Mouse (Mus musculus): ENCODE results near the gene Slc39a2. TPM values are rescaled to one million over a fixed set of nuclear protein-coding genes. Genes with fewer than 3 reads are reported as not detected.
A peak's percentile ranks its signal among the peaks of the same experiment; 100 is the strongest.
"Not testable (repeated sequence)": the region's sequence is repeated elsewhere in the genome, so short reads cannot be mapped to it uniquely, and the experiment has no call there.

The Slc39a2 gene
- total and polyA plus RNA-seq, 2 experiments from 2014 or later, result 0.26 TPM; not detected in 1

- H3K9me3 ChIP-seq (replicated peaks; ENCODE audit: control insufficient read depth, low read length), result no peaks in the 10 kb centered on the region
- 83% methylated on average over 4 of the region's 4 CpGs for WGBS
- no peak for TF ChIP-seq EP300 (IDR thresholded peaks at IDR 0.05; ENCODE audit: low read depth)
- TF ChIP-seq CTCF (IDR thresholded peaks at IDR 0.05; ENCODE audit: low read depth), result no peak
- H3K9ac ChIP-seq (replicated peaks; ENCODE audit: low read depth, low read length), result no peak overlapping the region
- H3K27ac ChIP-seq (ENCODE audit: low read depth), result no peak overlapping the region
- H3K4me1 ChIP-seq (ENCODE audit: control insufficient read depth, insufficient read depth), result peaks cover 31% of the 10 kb centered on the region
- no peak overlapping the region for H3K4me3 ChIP-seq (ENCODE audit: low read depth, low read length)
- no peaks in the 10 kb centered on the region for H3K27me3 ChIP-seq (ENCODE audit: control insufficient read depth, insufficient read depth, low read length)
- H3K36me3 ChIP-seq (replicated peaks; ENCODE audit: control insufficient read depth, insufficient read depth, low read length), result no peaks in the 10 kb centered on the region
- DNase-seq (ENCODE audit: low spot score) (no peak), ATAC-seq (ENCODE audit: insufficient read depth, low read depth) (no peak)
- H3K4me2 ChIP-seq (ENCODE audit: low read depth, low read length), result no peak overlapping the region
Observed at GRCm38 (mm10) chr14:51918966-51919365, 26.3 kb downstream of the Slc39a2 start.

- Histone ChIP-seq H3K9me3 (replicated peaks; ENCODE audit: control insufficient read depth, low read length) (no peaks in the 10 kb centered on the region), H3K4me2 (ENCODE audit: low read depth, low read length) (no peak overlapping the region), H3K27ac (ENCODE audit: low read depth) (peak overlapping the region; percentile 61), H3K36me3 (replicated peaks; ENCODE audit: control insufficient read depth, insufficient read depth, low read length) (no peaks in the 10 kb centered on the region), H3K27me3 (ENCODE audit: control insufficient read depth, insufficient read depth, low read length) (no peaks in the 10 kb centered on the region), H3K4me1 (ENCODE audit: control insufficient read depth, insufficient read depth) (peaks cover 16% of the 10 kb centered on the region), H3K9ac (replicated peaks; ENCODE audit: low read depth, low read length) (no peak overlapping the region), H3K4me3 (ENCODE audit: low read depth, low read length) (no peak overlapping the region)
- ATAC-seq (ENCODE audit: insufficient read depth, low read depth) (peak; percentile 73), DNase-seq (ENCODE audit: low spot score) (no peak)
- no peak for TF ChIP-seq EP300 (IDR thresholded peaks at IDR 0.05; ENCODE audit: low read depth)
- TF ChIP-seq CTCF (IDR thresholded peaks at IDR 0.05; ENCODE audit: low read depth), result no peak
- 50% methylated on average over 16 of the region's 16 CpGs for WGBS
Observed at GRCm38 (mm10) chr14:51921759-51922570, 29.3 kb downstream of the Slc39a2 start.

DNA sequence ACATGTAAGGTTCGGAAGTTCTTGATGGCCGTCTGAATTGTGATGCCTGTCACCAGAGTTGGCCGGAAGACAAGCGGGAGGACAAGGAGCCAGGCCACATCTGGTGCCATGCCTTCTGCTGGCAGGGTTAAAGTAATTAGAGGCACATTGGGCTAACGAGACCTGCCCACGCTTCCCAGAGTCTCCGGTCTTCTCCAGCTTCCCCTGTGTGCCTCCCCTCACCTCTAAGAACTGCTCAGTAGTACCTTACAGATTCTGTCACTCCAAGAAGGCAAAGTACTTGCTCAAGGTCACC lies 29.8 kb downstream of the Slc39a2 start, which contains the start of gene Rnase13:
Rnase13 (minus strand) TSS at position 203 of the 295 bp plus-strand sequence.
- Histone ChIP-seq H3K4me1 (ENCODE audit: control insufficient read depth, insufficient read depth) (peaks cover 16% of the 10 kb centered on the region), H3K27me3 (ENCODE audit: control insufficient read depth, insufficient read depth, low read length) (no peaks in the 10 kb centered on the region), H3K4me2 (ENCODE audit: low read depth, low read length) (no peak within 1 kb of the TSS), H3K9ac (replicated peaks; ENCODE audit: low read depth, low read length) (no peak within 1 kb of the TSS), H3K9me3 (replicated peaks; ENCODE audit: control insufficient read depth, low read length) (no peaks in the 10 kb centered on the region), H3K27ac (ENCODE audit: low read depth) (peak within 1 kb of the TSS; percentile 61), H3K4me3 (ENCODE audit: low read depth, low read length) (no peak within 1 kb of the TSS), H3K36me3 (replicated peaks; ENCODE audit: control insufficient read depth, insufficient read depth, low read length) (no peaks in the 10 kb centered on the region)
- TF ChIP-seq CTCF (IDR thresholded peaks at IDR 0.05; ENCODE audit: low read depth) (no peak), EP300 (IDR thresholded peaks at IDR 0.05; ENCODE audit: low read depth) (no peak)
- DNase-seq (ENCODE audit: low spot score) (no peak), ATAC-seq (ENCODE audit: insufficient read depth, low read depth) (no peak)
- 84% methylated on average over 7 of the region's 7 CpGs for WGBS

- H3K4me1 ChIP-seq (ENCODE audit: control insufficient read depth, insufficient read depth), result peaks cover 16% of the 10 kb centered on the region
- no peak for ATAC-seq (ENCODE audit: insufficient read depth, low read depth)
- H3K4me3 ChIP-seq (ENCODE audit: low read depth, low read length), result no peak overlapping the region
Observed at GRCm38 (mm10) chr14:51922910-51923309, 30.2 kb downstream of the Slc39a2 start.

DNA sequence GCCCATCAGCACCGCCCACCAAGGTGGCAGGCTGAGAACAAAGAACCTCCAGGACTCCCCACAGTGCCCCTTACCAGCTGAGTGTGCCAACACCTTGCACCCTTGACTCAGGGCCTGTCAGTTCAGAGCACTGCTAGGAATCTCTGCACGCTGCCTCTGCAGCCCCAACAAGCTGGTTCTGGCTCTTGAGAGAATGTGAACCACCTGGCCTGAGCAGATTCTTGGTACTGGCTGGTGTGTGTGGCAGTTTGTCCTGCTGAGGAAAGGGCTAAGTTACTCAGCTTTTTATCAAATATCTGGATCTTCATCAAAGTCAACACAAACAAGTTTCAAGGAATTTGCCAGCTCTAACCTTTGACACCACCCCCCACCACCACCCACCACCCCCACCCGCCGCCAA lies 30.8 kb downstream of the Slc39a2 start:
- no peak for TF ChIP-seq EP300 (IDR thresholded peaks at IDR 0.05; ENCODE audit: low read depth)
- TF ChIP-seq CTCF (IDR thresholded peaks at IDR 0.05; ENCODE audit: low read depth), result no peak
- Histone ChIP-seq H3K4me3 (ENCODE audit: low read depth, low read length) (no peak overlapping the region), H3K27me3 (ENCODE audit: control insufficient read depth, insufficient read depth, low read length) (no peaks in the 10 kb centered on the region), H3K9me3 (replicated peaks; ENCODE audit: control insufficient read depth, low read length) (no peaks in the 10 kb centered on the region), H3K4me2 (ENCODE audit: low read depth, low read length) (no peak overlapping the region), H3K4me1 (ENCODE audit: control insufficient read depth, insufficient read depth) (peaks cover 16% of the 10 kb centered on the region), H3K27ac (ENCODE audit: low read depth) (no peak overlapping the region), H3K36me3 (replicated peaks; ENCODE audit: control insufficient read depth, insufficient read depth, low read length) (no peaks in the 10 kb centered on the region), H3K9ac (replicated peaks; ENCODE audit: low read depth, low read length) (no peak overlapping the region)
- DNase-seq (ENCODE audit: low spot score), result no peak
- WGBS, result 71% methylated on average over 4 of the region's 4 CpGs
- ATAC-seq (ENCODE audit: insufficient read depth, low read depth), result no peak

More at GRCm38 (mm10) chr14:51922910-51923309, 30.2 kb downstream of the Slc39a2 start:
- Histone ChIP-seq H3K36me3 (replicated peaks; ENCODE audit: control insufficient read depth, insufficient read depth, low read length) (no peaks in the 10 kb centered on the region), H3K4me2 (ENCODE audit: low read depth, low read length) (no peak overlapping the region), H3K9ac (replicated peaks; ENCODE audit: low read depth, low read length) (no peak overlapping the region), H3K9me3 (replicated peaks; ENCODE audit: control insufficient read depth, low read length) (no peaks in the 10 kb centered on the region), H3K27me3 (ENCODE audit: control insufficient read depth, insufficient read depth, low read length) (no peaks in the 10 kb centered on the region), H3K27ac (ENCODE audit: low read depth) (no peak overlapping the region)
- DNase-seq (ENCODE audit: low spot score), result no peak
- WGBS, result 83% methylated on average over 2 of the region's 2 CpGs
- TF ChIP-seq EP300 (IDR thresholded peaks at IDR 0.05; ENCODE audit: low read depth) (no peak), CTCF (IDR thresholded peaks at IDR 0.05; ENCODE audit: low read depth) (no peak)

- H3K9me3 ChIP-seq (replicated peaks; ENCODE audit: control insufficient read depth, low read length); H3K27me3 ChIP-seq (ENCODE audit: control insufficient read depth, insufficient read depth, low read length); DNase-seq (ENCODE audit: low spot score); H3K27ac ChIP-seq (ENCODE audit: low read depth); ATAC-seq (ENCODE audit: insufficient read depth, low read depth); H3K4me2 ChIP-seq (ENCODE audit: low read depth, low read length); H3K9ac ChIP-seq (replicated peaks; ENCODE audit: low read depth, low read length); H3K4me3 ChIP-seq (ENCODE audit: low read depth, low read length); H3K36me3 ChIP-seq (replicated peaks; ENCODE audit: control insufficient read depth, insufficient read depth, low read length): not testable (repeated sequence)
- peaks cover 12% of the 10 kb centered on the region for H3K4me1 ChIP-seq (ENCODE audit: control insufficient read depth, insufficient read depth)
- 92% methylated on average over 11 of the region's 11 CpGs for WGBS
Observed at GRCm38 (mm10) chr14:51926930-51927329, 34.2 kb downstream of the Slc39a2 start.

Data from heart, postnatal 0 days (tissue).